Mouse (Mus musculus): ENCODE results near the gene Zfp184. TPM values are rescaled to one million over a fixed set of nuclear protein-coding genes. Genes with fewer than 3 reads are reported as not detected.

The Zfp184 gene
- total and polyA plus RNA-seq, 3 experiments: 0.42 to 1.0 TPM; not detected in 1

DNA sequence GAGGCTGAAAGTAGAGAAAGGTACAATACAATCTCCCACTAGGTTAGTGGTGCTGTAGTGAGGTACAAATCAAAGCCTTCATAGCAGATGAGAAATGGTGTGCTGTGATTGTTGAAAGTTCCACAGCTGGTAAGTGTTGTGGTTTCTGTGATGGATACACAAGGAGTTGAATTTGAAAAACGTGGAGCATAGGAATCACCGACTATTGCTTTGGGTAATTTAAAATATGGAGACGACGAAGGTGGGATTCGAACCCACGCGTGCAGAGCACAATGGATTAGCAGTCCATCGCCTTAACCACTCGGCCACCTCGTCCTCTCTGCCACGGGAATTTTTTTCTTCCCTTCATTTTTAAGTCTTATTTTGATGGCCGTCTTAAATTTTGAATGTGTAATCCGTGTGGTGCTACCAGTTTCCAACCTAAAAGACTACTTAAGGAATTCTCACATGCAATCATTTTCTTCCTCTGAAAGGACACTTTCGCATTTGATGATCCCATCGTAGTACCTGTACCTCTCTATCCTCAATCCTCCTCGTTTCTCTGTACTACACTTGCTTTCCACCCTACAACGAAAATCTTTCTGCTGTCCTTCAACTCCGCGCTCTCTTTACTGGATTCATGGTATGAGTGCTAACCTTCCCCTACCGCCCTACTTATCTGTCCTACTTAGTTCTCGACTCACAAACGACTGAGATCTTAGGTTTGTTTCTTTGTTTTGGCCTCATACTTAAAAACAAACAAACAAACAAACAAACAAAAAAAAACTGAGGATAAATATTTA, 49.3 kb downstream of the Zfp184 start (continued):
- TF ChIP-seq ETS1 (IDR thresholded peaks at IDR 0.05; ENCODE audit: low read depth, low read length): no peak
- no peak for TF ChIP-seq ZMIZ1 (IDR thresholded peaks at IDR 0.05; ENCODE audit: low read depth, low read length)
- TF ChIP-seq ZC3H11A (IDR thresholded peaks at IDR 0.05; ENCODE audit: low read depth, low read length): no peak
- TF ChIP-seq MAX (IDR thresholded peaks at IDR 0.05; ENCODE audit: low read length): no peak
- TF ChIP-seq SMC3 (IDR thresholded peaks at IDR 0.05; ENCODE audit: low read depth, low read length): no peak
- TF ChIP-seq TBP (IDR thresholded peaks at IDR 0.05; ENCODE audit: low read depth, low read length): peak; percentile 100
- TF ChIP-seq MXI1 (IDR thresholded peaks at IDR 0.05; ENCODE audit: low read depth, low read length): no peak
- TF ChIP-seq TCF12 (IDR thresholded peaks at IDR 0.05; ENCODE audit: low read depth, low read length): no peak
- no peak for TF ChIP-seq POLR2A (IDR thresholded peaks at IDR 0.05; ENCODE audit: control insufficient read depth in 1 of 2, insufficient read depth in 1 of 2, low read depth in 1 of 2, low read length in 2 of 2, poor library complexity in 1 of 2)
- TF ChIP-seq MAFK (IDR thresholded peaks at IDR 0.05; ENCODE audit: borderline replicate concordance, low read depth, low read length): peak; percentile 89
- no peak for TF ChIP-seq CHD1 (IDR thresholded peaks at IDR 0.05; ENCODE audit: low read depth, low read length)
- no peak for TF ChIP-seq USF2 (IDR thresholded peaks at IDR 0.05; ENCODE audit: borderline replicate concordance in 1 of 2, insufficient read depth in 1 of 2, low read depth in 1 of 2, low read length in 2 of 2)
- TF ChIP-seq GATA1 (IDR thresholded peaks at IDR 0.05; ENCODE audit: low read depth, low read length): peak; percentile 20; the same call in 1 of the 2 replicates
- TF ChIP-seq RCOR1 (IDR thresholded peaks at IDR 0.05; ENCODE audit: low read depth, low read length): peak; percentile 96
- no peak for TF ChIP-seq KAT2A (conservative IDR thresholded peaks at IDR 0.05; ENCODE audit: low read depth, low read length)
- TF ChIP-seq ZKSCAN1 (IDR thresholded peaks at IDR 0.05; ENCODE audit: low read depth, low read length): no peak
- no peak for TF ChIP-seq TAL1 (IDR thresholded peaks at IDR 0.05; ENCODE audit: low read length)
- TF ChIP-seq SIN3A (IDR thresholded peaks at IDR 0.05; ENCODE audit: low read length): no peak

DNA sequence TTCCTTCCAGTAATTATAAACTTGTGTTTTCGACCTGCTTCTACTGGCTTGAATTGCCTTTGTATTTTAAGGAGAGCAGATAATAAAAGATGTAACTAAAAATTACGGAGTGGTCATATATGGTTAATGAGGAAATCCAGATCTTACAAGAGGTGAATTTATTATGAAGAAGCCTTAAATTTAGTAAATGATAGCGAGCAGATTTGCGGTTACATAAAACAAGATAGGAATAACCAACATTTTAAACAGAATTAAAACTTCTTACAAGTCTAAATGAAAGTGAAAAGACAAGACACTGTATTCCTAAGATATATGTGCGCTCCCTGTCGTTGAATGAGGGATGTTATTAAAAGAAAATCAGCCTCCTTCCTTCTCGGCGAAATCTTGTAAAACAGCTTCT, 50.0 kb downstream of the Zfp184 start:
- DNase-seq (ENCODE audit: low read depth, low spot score): no peak
- H3K4me3 ChIP-seq (ENCODE audit: control insufficient read depth in 1 of 2, insufficient read depth in 1 of 2, low read depth in 2 of 2, low read length in 2 of 2): peak overlapping the region; percentile 57 to 72
- H3K36me3 ChIP-seq (ENCODE audit: control insufficient read depth in 1 of 2, insufficient read depth in 2 of 2, low read length in 2 of 2): peaks cover 0 to 11% of the 10 kb centered on the region in 2 experiments; a peak in 2 of 4 replicates
- peak overlapping the region; percentile 57; the same call in 1 of the 2 replicates for H3K9ac ChIP-seq (ENCODE audit: control insufficient read depth, low read depth, low read length, poor library complexity, severe bottlenecking)
- no peak for TF ChIP-seq BHLHE40 (IDR thresholded peaks at IDR 0.05; ENCODE audit: borderline replicate concordance, low read depth, low read length)
- TF ChIP-seq MXI1 (IDR thresholded peaks at IDR 0.05; ENCODE audit: low read depth, low read length): 0 out of 2 replicates have a peak, but pooled peaks have one; percentile 16
- no peak for TF ChIP-seq HCFC1 (IDR thresholded peaks at IDR 0.05; ENCODE audit: low read depth, low read length)
- TF ChIP-seq MAX (IDR thresholded peaks at IDR 0.05; ENCODE audit: low read length): no peak
- no peak for TF ChIP-seq NELFE (IDR thresholded peaks at IDR 0.05; ENCODE audit: low read depth, low read length)
- no peak for TF ChIP-seq GATA1 (IDR thresholded peaks at IDR 0.05; ENCODE audit: low read depth, low read length)
- no peak for TF ChIP-seq POLR2A (IDR thresholded peaks at IDR 0.05; ENCODE audit: control insufficient read depth in 1 of 2, insufficient read depth in 1 of 2, low read depth in 1 of 2, low read length in 2 of 2, poor library complexity in 1 of 2)
- no peak for TF ChIP-seq MAZ (IDR thresholded peaks at IDR 0.05; ENCODE audit: low read depth, low read length)
- no peak for TF ChIP-seq RAD21 (IDR thresholded peaks at IDR 0.05; ENCODE audit: low read depth, low read length)
- TF ChIP-seq ZMIZ1 (IDR thresholded peaks at IDR 0.05; ENCODE audit: low read depth, low read length): no peak
- peak; percentile 35; the same call in 1 of the 2 replicates for TF ChIP-seq RCOR1 (IDR thresholded peaks at IDR 0.05; ENCODE audit: low read depth, low read length)
- peaks cover 2 to 4% of the 10 kb centered on the region in 2 experiments; a peak in 3 of 4 replicates for H3K27me3 ChIP-seq (ENCODE audit: control insufficient read depth in 1 of 2, insufficient read depth in 2 of 2, low read length in 2 of 2)
- H3K4me1 ChIP-seq (ENCODE audit: control insufficient read depth in 1 of 2, insufficient read depth in 2 of 2, low read length in 2 of 2): peaks cover 0 to 9% of the 10 kb centered on the region in 2 experiments; a peak in 1 of 4 replicates
- no peaks in the 10 kb centered on the region for H3K9me3 ChIP-seq (replicated peaks; ENCODE audit: insufficient read depth, low read length)
- no peak overlapping the region for H3K27ac ChIP-seq (ENCODE audit: control insufficient read depth, low read depth, low read length)
- H3K79me2 ChIP-seq (ENCODE audit: control insufficient read depth, insufficient read depth, low read length, poor library complexity): no peaks in the 10 kb centered on the region
